Mouse (Mus musculus) gastrocnemius, postnatal 4 days (tissue): ENCODE measurements around the gene Rapgefl1. TPM values are rescaled to one million over a fixed set of nuclear protein-coding genes. Genes with fewer than 3 reads are reported as not detected.

Experiments
- total RNA-seq, 2 experiments: library from RNA; stranded (reverse); gene quantifications; 2 replicates each; pipeline ENCODE4 v1.2.3; 2021

The Rapgefl1 gene
- total RNA-seq, 2 experiments from 2014 or later: 3.4 to 4.3 TPM

Other genes starting within 250 kb of the Rapgefl1 start
- gene Ormdl3, start 249.4 kb upstream of the Rapgefl1 start, total RNA-seq: 10 to 100 TPM; 28.0 to 28.3 TPM
- not detected for gene Lrrc3c, start 238.5 kb upstream of the Rapgefl1 start, total RNA-seq
- gene Gm12355, start 211.1 kb upstream of the Rapgefl1 start, total RNA-seq: 10 to 100 TPM; 11.0 to 13.9 TPM
- under 1 TPM; 0.49 to 0.76 TPM for gene Gsdma3, start 210.4 kb upstream of the Rapgefl1 start, total RNA-seq
- gene Gsdma2, start 190.0 kb upstream of the Rapgefl1 start, total RNA-seq: not detected
- not detected for gene Gsdma, start 172.4 kb upstream of the Rapgefl1 start, total RNA-seq
- gene Psmd3, start 154.2 kb upstream of the Rapgefl1 start, total RNA-seq: 100 to 1,000 TPM; 130 to 140 TPM
- not detected for gene Csf3, start 135.5 kb upstream of the Rapgefl1 start, total RNA-seq
- gene Med24, start 107.3 kb upstream of the Rapgefl1 start, total RNA-seq: 10 to 100 TPM; 47.8 to 58.0 TPM
- 100 to 1,000 TPM; 225 TPM for gene Thra, start 96.1 kb upstream of the Rapgefl1 start, total RNA-seq
- 10 to 100 TPM; 26.7 to 34.2 TPM for gene Nr1d1, start 61.5 kb upstream of the Rapgefl1 start, total RNA-seq
- 10 to 100 TPM; 79.3 to 83.9 TPM for gene Msl1, start 41.3 kb upstream of the Rapgefl1 start, total RNA-seq
- 10 to 100 TPM; 28.3 to 31.6 TPM for gene Casc3, start 31.9 kb upstream of the Rapgefl1 start, total RNA-seq
- gene Wipf2, start 26.9 kb downstream of the Rapgefl1 start, total RNA-seq: 10 to 100 TPM in 1 of 2 experiments, 1 to 10 TPM in 1; 8.3 to 11.0 TPM
- 1 to 10 TPM; 6.8 to 7.5 TPM for gene Cdc6, start 71.0 kb downstream of the Rapgefl1 start, total RNA-seq
- 10 to 100 TPM; 44.6 to 45.9 TPM for gene Rara, start 91.0 kb downstream of the Rapgefl1 start, total RNA-seq
- gene Gjd3, start 146.2 kb downstream of the Rapgefl1 start, total RNA-seq: under 1 TPM in 1 of 2 experiments, not detected in 1; 0.69 TPM
- 10 to 100 TPM; 86.4 to 96.2 TPM for gene Top2a, start 187.4 kb downstream of the Rapgefl1 start, total RNA-seq
- gene Igfbp4, start 204.5 kb downstream of the Rapgefl1 start, total RNA-seq: 100 to 1,000 TPM; 317 to 355 TPM